Mouse (Mus musculus) forebrain, embryonic 14.5 days (tissue): ENCODE data around the gene Krtap19-9b. TPM values are rescaled to one million over a fixed set of nuclear protein-coding genes. Genes with fewer than 3 reads are reported as not detected.

Source experiments
- ATAC-seq: fragments of 200-750 bp; cut with Nextera tagmentation; 2 replicates; pipeline ENCODE4 v1.8.0; 2017; ENCODE audit warnings: mild to moderate bottlenecking, moderate library complexity
- DNase-seq: peaks from one replicate; pipeline ENCODE4 v3.0.0-alpha.2; 2015; ENCODE audit warnings: low spot score
- H3K27ac ChIP-seq: fragments of 300-500 bp; sonication (generic); 2 replicates; pipeline ENCODE4 v1.5.1; 2014; ENCODE audit warnings: low read depth, mild to moderate bottlenecking, control low read depth, low read length, moderate library complexity
- H3K27me3 ChIP-seq: fragments of 300-500 bp; sonication (generic); replicated peaks from 2 replicates; pipeline ENCODE4 v1.6.1; 2014; ENCODE audit warnings: low read length, control low read depth, mixed read lengths; ENCODE audit not compliant: control insufficient read depth, insufficient read depth
- H3K36me3 ChIP-seq: fragments of 300-500 bp; sonication (generic); 2 replicates; pipeline ENCODE4 v1.6.1; 2014; ENCODE audit warnings: low read length, control low read depth; ENCODE audit not compliant: control insufficient read depth, insufficient read depth
- H3K4me1 ChIP-seq: fragments of 300-500 bp; sonication (generic); 2 replicates; pipeline ENCODE4 v1.6.1; 2014; ENCODE audit warnings: antibody characterized with exemption, low read length, control low read depth; ENCODE audit not compliant: control insufficient read depth, insufficient read depth
- H3K4me2 ChIP-seq: fragments of 300-500 bp; sonication (generic); 2 replicates; pipeline ENCODE4 v1.6.1; 2014; ENCODE audit warnings: mild to moderate bottlenecking, control low read depth, low read length
- H3K4me3 ChIP-seq: fragments of 300-500 bp; sonication (generic); 2 replicates; pipeline ENCODE4 v1.5.1; 2014; ENCODE audit warnings: low read depth, low read length, control low read depth
- H3K9ac ChIP-seq: fragments of 300-500 bp; sonication (generic); 2 replicates; pipeline ENCODE4 v1.6.1; 2014; ENCODE audit warnings: mild to moderate bottlenecking, low read length, control low read depth, moderate library complexity
- H3K9me3 ChIP-seq: fragments of 300-500 bp; sonication (generic); replicated peaks from 2 replicates; pipeline ENCODE4 v1.6.1; 2016; ENCODE audit warnings: low read length, control low read depth, mixed read lengths; ENCODE audit not compliant: control insufficient read depth
- WGBS: fragments of 180-500 bp; shearing (Covaris S2); extraction: QIAGEN DNeasy Blood & Tissue Kit; methylation state at CpG from one replicate; pipeline ENCODE4 v1.1.7; 2014; 5-methylcytosine and 5-hydroxymethylcytosine counted together
- polyA plus RNA-seq: library from polyadenylated mRNA; unstranded; fragments of >200 nt; fragmentation: Nextera tagmentation; extraction: Ambion mirVana; gene quantifications from 2 replicates; pipeline ENCODE4 v1.2.1, GENCODE M21; 2014

The Krtap19-9b gene
- polyA plus RNA-seq = not detected in 2 replicates

DNA sequence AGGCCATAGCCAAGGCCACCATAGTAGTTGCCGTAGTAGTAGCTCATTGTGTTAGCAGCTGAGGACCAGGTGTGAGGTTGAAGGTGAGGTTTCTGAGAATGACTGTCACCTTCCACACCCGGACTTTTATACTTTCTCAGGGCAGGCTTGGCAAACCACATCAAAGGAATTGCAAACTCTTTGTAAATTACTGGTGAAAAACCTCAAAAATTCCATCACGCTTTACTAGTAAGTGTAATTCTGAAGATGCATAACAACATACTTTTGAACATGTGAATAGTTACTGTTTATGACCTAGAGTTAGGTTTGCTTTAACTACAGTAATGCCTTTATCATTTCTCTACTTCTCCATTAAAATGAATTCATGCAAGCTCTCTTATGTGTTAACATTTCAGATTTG lies at the start of gene Krtap19-9b:
Krtap19-9b (minus strand) TSS at position 101 of the 400 bp plus-strand sequence.
- no peak within 1 kb of the TSS for H3K9ac ChIP-seq
- H3K27me3 ChIP-seq = no peaks in the 10 kb centered on the region
- no peaks in the 10 kb centered on the region for H3K4me1 ChIP-seq
- ATAC-seq (no peak), DNase-seq (no peak)
- no peaks in the 10 kb centered on the region for H3K36me3 ChIP-seq
- H3K27ac ChIP-seq = no peak within 1 kb of the TSS
- no peak within 1 kb of the TSS for H3K4me3 ChIP-seq
- no peaks in the 10 kb centered on the region for H3K9me3 ChIP-seq
- WGBS = 94% methylated on average over 3 of the region's 3 CpGs
- no peak within 1 kb of the TSS for H3K4me2 ChIP-seq

DNA sequence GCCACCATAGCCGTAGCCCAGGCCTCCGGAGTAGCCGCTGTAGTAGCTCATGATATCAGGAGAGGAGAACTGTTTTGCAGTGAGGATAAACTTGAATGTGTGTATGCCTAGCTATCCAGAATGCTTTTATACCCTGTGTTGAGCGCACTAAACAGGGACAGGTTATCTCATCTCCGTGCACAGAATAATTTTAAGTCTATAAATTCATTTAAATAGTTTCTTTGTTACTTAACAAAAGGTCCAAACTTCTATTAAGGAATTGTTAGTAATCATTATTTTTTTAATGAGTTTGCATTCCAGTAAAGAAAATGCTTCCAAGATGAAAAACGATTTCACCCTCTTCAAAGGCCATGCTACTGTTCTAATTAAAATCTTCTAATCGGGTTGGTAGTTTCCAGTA lies 30.7 kb upstream of the Krtap19-9b start, which contains the start of gene Krtap16-3:
Krtap16-3 (minus strand) TSS at position 101 of the 400 bp plus-strand sequence.
- Histone ChIP-seq H3K9me3 (no peaks in the 10 kb centered on the region), H3K4me2 (no peak within 1 kb of the TSS), H3K27ac (no peak within 1 kb of the TSS), H3K36me3 (no peaks in the 10 kb centered on the region), H3K4me3 (no peak within 1 kb of the TSS), H3K27me3 (no peaks in the 10 kb centered on the region), H3K4me1 (no peaks in the 10 kb centered on the region), H3K9ac (no peak within 1 kb of the TSS)
- 48% methylated on average over 7 of the region's 7 CpGs for WGBS
- peak; percentile 50; the same call in 1 of the 2 replicates for ATAC-seq
- peak; percentile 32 for DNase-seq

DNA sequence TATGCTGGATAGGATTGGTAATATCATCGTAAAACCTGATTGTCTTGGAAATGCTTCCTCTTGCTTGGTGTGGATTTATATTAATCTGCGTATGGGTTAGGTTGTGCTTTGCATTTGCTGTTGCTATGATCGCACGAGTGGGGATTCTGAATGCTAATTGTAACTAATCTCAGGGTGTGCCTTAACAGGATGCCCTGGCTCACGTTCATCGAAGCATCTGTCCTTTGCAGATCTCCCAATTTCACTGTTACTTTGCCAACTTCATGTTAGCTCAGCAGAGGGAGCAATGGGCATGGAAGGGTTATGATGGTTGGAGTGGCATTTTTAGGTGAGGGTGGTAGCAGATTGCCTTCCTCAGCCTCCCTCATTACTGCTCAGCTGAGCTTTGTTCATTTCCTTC lies 9.0 kb upstream of the Krtap19-9b start:
- no peaks in the 10 kb centered on the region for H3K27me3 ChIP-seq
- no peak overlapping the region for H3K4me3 ChIP-seq
- H3K9me3 ChIP-seq = no peaks in the 10 kb centered on the region
- no peak overlapping the region for H3K4me2 ChIP-seq
- H3K4me1 ChIP-seq = no peaks in the 10 kb centered on the region
- ATAC-seq (peak; percentile 50; the same call in 1 of the 2 replicates), DNase-seq (peak; percentile 51)
- H3K36me3 ChIP-seq = no peaks in the 10 kb centered on the region
- H3K27ac ChIP-seq = no peak overlapping the region
- WGBS = 69% methylated on average over 6 of the region's 6 CpGs
- H3K9ac ChIP-seq = no peak overlapping the region

DNA sequence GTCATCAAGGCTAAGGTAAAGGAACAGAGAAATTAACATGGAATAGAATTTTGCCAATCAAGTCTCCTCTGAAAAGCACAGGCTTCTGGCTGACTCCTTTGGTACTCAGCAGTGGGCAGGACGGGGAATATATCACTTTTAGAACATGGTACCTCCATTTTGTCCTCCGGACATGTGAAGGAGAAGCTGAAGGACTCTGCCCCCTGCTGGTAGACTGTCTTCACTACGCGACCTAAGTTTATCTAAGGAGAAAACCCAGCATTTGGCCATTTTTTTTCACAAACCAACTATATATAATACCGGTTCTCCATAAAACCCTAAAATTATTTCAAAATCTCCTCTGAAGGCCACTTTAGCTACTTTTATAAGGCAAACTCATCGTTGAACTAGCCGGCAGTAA lies 6.2 kb upstream of the Krtap19-9b start:
- Histone ChIP-seq H3K9me3 (no peaks in the 10 kb centered on the region), H3K27ac (no peak overlapping the region), H3K4me3 (no peak overlapping the region), H3K36me3 (no peaks in the 10 kb centered on the region), H3K4me1 (no peaks in the 10 kb centered on the region), H3K9ac (no peak overlapping the region), H3K27me3 (no peaks in the 10 kb centered on the region), H3K4me2 (no peak overlapping the region)
- DNase-seq = peak; percentile 29
- 78% methylated on average over 7 of the region's 7 CpGs for WGBS
- ATAC-seq = no peak

DNA sequence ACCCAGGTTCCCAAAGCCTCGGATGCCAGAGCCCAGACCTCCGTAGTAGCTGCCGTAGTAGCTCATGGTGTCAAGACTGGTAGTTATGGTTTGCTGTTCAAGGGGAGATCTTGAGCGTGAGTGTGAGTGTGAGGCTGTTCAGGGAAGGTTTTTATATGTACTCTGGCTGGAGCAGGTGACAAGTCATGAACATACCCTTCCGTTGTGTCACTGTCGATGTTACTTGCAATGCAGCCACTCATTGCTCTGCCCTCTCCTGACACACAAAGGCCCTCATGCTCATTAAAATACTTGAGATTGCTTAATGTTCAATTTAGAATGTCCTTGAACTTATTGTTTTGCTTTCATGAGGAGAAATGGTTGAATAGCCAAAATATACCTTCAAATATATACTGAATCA lies 35.7 kb downstream of the Krtap19-9b start, which contains the start of gene Krtap19-5:
Krtap19-5 (minus strand) TSS at position 101 of the 400 bp plus-strand sequence.
- Histone ChIP-seq H3K4me2 (no peak within 1 kb of the TSS), H3K9me3 (no peaks in the 10 kb centered on the region), H3K4me3 (no peak within 1 kb of the TSS), H3K9ac (no peak within 1 kb of the TSS), H3K4me1 (no peaks in the 10 kb centered on the region), H3K36me3 (no peaks in the 10 kb centered on the region), H3K27ac (no peak within 1 kb of the TSS), H3K27me3 (no peaks in the 10 kb centered on the region)
- DNase-seq = no peak
- 94% methylated on average over 6 of the region's 6 CpGs for WGBS
- no peak for ATAC-seq

DNA sequence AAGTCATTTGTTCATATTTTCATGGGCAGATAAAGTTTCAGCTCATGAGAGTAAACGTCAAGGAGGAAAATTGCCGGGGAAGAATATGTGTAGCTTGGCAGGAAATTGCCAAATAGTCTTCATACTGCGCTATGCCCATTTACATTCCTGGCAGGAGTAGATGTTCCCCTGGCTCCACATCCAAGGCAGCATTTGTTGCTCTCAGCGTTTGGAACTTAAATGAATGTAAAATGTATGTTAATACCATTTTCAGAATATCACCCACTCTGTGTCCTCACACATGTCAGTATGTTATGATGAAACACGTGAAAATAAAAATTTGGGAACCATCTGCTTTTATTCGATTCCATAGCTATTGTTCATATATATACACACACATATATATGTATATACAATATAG lies 45.2 kb downstream of the Krtap19-9b start:
- Histone ChIP-seq H3K4me3 (no peak overlapping the region), H3K9ac (no peak overlapping the region), H3K4me1 (no peaks in the 10 kb centered on the region), H3K27me3 (no peaks in the 10 kb centered on the region), H3K36me3 (no peaks in the 10 kb centered on the region), H3K4me2 (no peak overlapping the region), H3K9me3 (no peaks in the 10 kb centered on the region), H3K27ac (no peak overlapping the region)
- peak; percentile 63 for ATAC-seq
- DNase-seq = peak; percentile 68
- WGBS = 81% methylated on average over 6 of the region's 6 CpGs

DNA sequence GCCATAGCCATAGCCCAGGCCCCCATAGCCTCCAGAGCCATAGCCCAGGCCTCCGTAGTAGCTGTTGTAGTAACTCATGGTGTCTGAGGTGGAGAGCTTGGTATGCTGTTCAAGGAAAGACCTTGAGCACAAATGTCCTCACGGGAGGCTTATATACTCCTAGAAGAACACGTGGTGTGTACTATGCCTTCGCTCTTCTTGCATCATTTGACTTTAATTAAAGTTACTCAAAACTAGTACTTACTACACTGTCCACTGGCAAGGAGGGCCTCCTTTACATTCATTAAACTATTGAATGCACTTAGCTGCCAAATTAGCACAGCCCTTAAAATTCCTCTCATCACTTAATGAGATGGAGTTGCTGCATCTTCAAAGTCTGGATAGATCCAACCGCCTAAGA lies 47.1 kb downstream of the Krtap19-9b start, which contains the start of gene Krtap19-4:
Krtap19-4 (minus strand) TSS at position 101 of the 400 bp plus-strand sequence.
- H3K4me2 ChIP-seq = no peak within 1 kb of the TSS
- no peaks in the 10 kb centered on the region for H3K36me3 ChIP-seq
- 87% methylated on average over 5 of the region's 5 CpGs for WGBS
- H3K4me3 ChIP-seq = no peak within 1 kb of the TSS
- H3K9ac ChIP-seq = no peak within 1 kb of the TSS
- H3K4me1 ChIP-seq = no peaks in the 10 kb centered on the region
- ATAC-seq (no peak), DNase-seq (no peak)
- H3K27ac ChIP-seq = no peak within 1 kb of the TSS
- H3K27me3 ChIP-seq = no peaks in the 10 kb centered on the region
- H3K9me3 ChIP-seq = no peaks in the 10 kb centered on the region

Other genes with a start within 250 kb of the Krtap19-9b start
- not detected in 2 replicates for gene 2310061N02Rik, start 224.3 kb downstream of the Krtap19-9b start, polyA plus RNA-seq
- not detected in 2 replicates for gene Krtap13-1, start 203.4 kb downstream of the Krtap19-9b start, polyA plus RNA-seq
- not detected in 2 replicates for gene Krtap13, start 180.6 kb downstream of the Krtap19-9b start, polyA plus RNA-seq
- not detected in 2 replicates for gene 2310034C09Rik, start 173.4 kb downstream of the Krtap19-9b start, polyA plus RNA-seq
- gene 2310057N15Rik, start 158.1 kb downstream of the Krtap19-9b start, polyA plus RNA-seq = not detected in 2 replicates
- not detected in 2 replicates for gene Gm5965, start 154.4 kb downstream of the Krtap19-9b start, polyA plus RNA-seq
- not detected in 2 replicates for gene Gm20741, start 120.0 kb downstream of the Krtap19-9b start, polyA plus RNA-seq
- gene Krtap15, start 112.0 kb downstream of the Krtap19-9b start, polyA plus RNA-seq = not detected in 2 replicates
- not detected in 2 replicates for gene Krtap14, start 106.1 kb downstream of the Krtap19-9b start, polyA plus RNA-seq
- gene Krtap19-1, start 62.9 kb downstream of the Krtap19-9b start, polyA plus RNA-seq = not detected in 2 replicates
- gene Krtap19-2, start 58.0 kb downstream of the Krtap19-9b start, polyA plus RNA-seq = not detected in 2 replicates
- gene Krtap19-3, start 54.2 kb downstream of the Krtap19-9b start, polyA plus RNA-seq = not detected in 2 replicates
- not detected in 2 replicates for gene Krtap19-4, start 47.2 kb downstream of the Krtap19-9b start, polyA plus RNA-seq
- not detected in 2 replicates for gene Krtap19-5, start 35.8 kb downstream of the Krtap19-9b start, polyA plus RNA-seq
- not detected in 2 replicates for gene Krtap16-3, start 30.6 kb upstream of the Krtap19-9b start, polyA plus RNA-seq
- not detected in 2 replicates for gene Krtap22-2, start 78.5 kb upstream of the Krtap19-9b start, polyA plus RNA-seq
- gene Gm10229, start 83.0 kb upstream of the Krtap19-9b start, polyA plus RNA-seq = not detected in 2 replicates
- gene Krtap6-1, start 99.4 kb upstream of the Krtap19-9b start, polyA plus RNA-seq = not detected in 2 replicates
- gene Gm10228, start 109.2 kb upstream of the Krtap19-9b start, polyA plus RNA-seq = not detected in 2 replicates
- not detected in 2 replicates for gene Krtap6-5, start 115.6 kb upstream of the Krtap19-9b start, polyA plus RNA-seq
- not detected in 2 replicates for gene 1110025L11Rik, start 131.7 kb upstream of the Krtap19-9b start, polyA plus RNA-seq
- not detected in 2 replicates for gene Krtap6-3, start 151.8 kb upstream of the Krtap19-9b start, polyA plus RNA-seq
- not detected in 2 replicates for gene Gm6358, start 208.6 kb upstream of the Krtap19-9b start, polyA plus RNA-seq
- gene Gm10061, start 218.8 kb upstream of the Krtap19-9b start, polyA plus RNA-seq = not detected in 2 replicates
- gene Gm9789, start 225.7 kb upstream of the Krtap19-9b start, polyA plus RNA-seq = not detected in 2 replicates
- not detected in 2 replicates for gene Gm7735, start 237.2 kb upstream of the Krtap19-9b start, polyA plus RNA-seq
- gene 1110057P08Rik, start 242.5 kb upstream of the Krtap19-9b start, polyA plus RNA-seq = not detected in 2 replicates